ENCODE assay signal across 8 mouse cellular contexts in genomic region chr7:25718788-25719417, GRCm38 (mm10). TPM values are rescaled to one million over a fixed set of nuclear protein-coding genes. Genes with fewer than 3 reads are reported as not detected.
DNase-seq lines count a peak whose midpoint lies in the region; ATAC-seq and TF ChIP-seq lines count a peak whose summit lies in the region.

TSS of gene Ccdc97 (minus strand) at chr7:25719088.

- H3K27me3 ChIP-seq in Patski, result no peaks in the 10 kb centered on the region
- H3K27me3 ChIP-seq in hindbrain, embryonic 13.5 days, result no peaks in the 10 kb centered on the region

- no peaks in the 10 kb centered on the region for H3K9me3 ChIP-seq in hindbrain, embryonic 13.5 days

- peak within 1 kb of the TSS; percentile 75 for H3K9ac ChIP-seq in hindbrain, embryonic 13.5 days

- TF ChIP-seq CTCF in Patski (IDR thresholded peaks at IDR 0.05), result no peak

- 5% methylated on average over 32 of the region's 32 CpGs for WGBS in hindbrain, embryonic 13.5 days

- POLR2A ChIA-PET in Patski (lab: Charles Lee), result interaction anchor here (0.7 to 0.8 kb wide), 2 partner anchors 30 to 60 kb away, joined by 3 read pairs; partner anchors contain the start of gene Exosc5

- peak within 1 kb of the TSS; percentile 53 for H3K4me3 ChIP-seq in hindbrain, embryonic 13.5 days

- CTCF ChIA-PET in Patski (lab: Charles Lee), result interaction anchor here (1.3 to 1.6 kb wide), 2 partner anchors 13 to 17 kb away, joined by 4 to 7 read pairs; no protein-coding TSS in a partner anchor

- H3K4me1 ChIP-seq in hindbrain, embryonic 13.5 days (replicated peaks), result peaks cover 18% of the 10 kb centered on the region

- peak; percentile 73 for DNase-seq in Patski (ENCODE audit: low read depth, low spot score)
- DNase-seq in cerebellum, postnatal 14 days, result peak; percentile 94 to 95
- peak; percentile 92 to 93 for DNase-seq in frontal cortex, postnatal 14 days (ENCODE audit: low spot score in 2 of 2)
- peak; percentile 89 to 93 for DNase-seq in layer of hippocampus, postnatal 25 days (ENCODE audit: extremely low spot score in 1 of 2, low spot score in 1 of 2)
- DNase-seq in lung, postnatal 25 days (ENCODE audit: low spot score), result peak; percentile 95
- peak; percentile 97 for DNase-seq in retina, embryonic 14.5 days (ENCODE audit: low spot score)
- DNase-seq in thymus, postnatal 4 days, result peak; percentile 90

- in situ Hi-C loops in Patski (cut with MboI; ENCODE audit: low pct_unique_long_range_greater_than_20kb), result no loop called here

- H3K4me2 ChIP-seq in hindbrain, embryonic 13.5 days, result peak within 1 kb of the TSS; percentile 94

- H3K36me3 ChIP-seq in hindbrain, embryonic 13.5 days, result peaks cover 64% of the 10 kb centered on the region

- peak; percentile 70 for ATAC-seq in Patski
- ATAC-seq in hindbrain, embryonic 13.5 days (ENCODE audit: low FRiP score), result peak; percentile 86

- H3K27ac ChIP-seq in hindbrain, embryonic 13.5 days, result peak within 1 kb of the TSS; percentile 77

RNA-seq across cellular contexts. Expression of gene Ccdc97, which starts in this region (rescaled TPM):
- polyA plus RNA-seq in Patski (2021), result 33.7 TPM
- polyA plus RNA-seq in hindbrain, embryonic 13.5 days (2015; fragmentation: Nextera tagmentation; extraction: Ambion mirVana), result 33.1 and 33.8 TPM in 2 replicates
- total RNA-seq in layer of hippocampus, postnatal 25 days (2021), result 10 to 100 TPM; 54.6 to 58.5 TPM

Comparison
In these comparisons a context has a peak if more than half of its experiments do, and no peak if none do; other contexts are left out.
1. Peak in every context shown above with its lines: DNase-seq, ATAC-seq, H3K4me3 ChIP-seq and H3K27ac ChIP-seq.